In the genomic region with DNA sequence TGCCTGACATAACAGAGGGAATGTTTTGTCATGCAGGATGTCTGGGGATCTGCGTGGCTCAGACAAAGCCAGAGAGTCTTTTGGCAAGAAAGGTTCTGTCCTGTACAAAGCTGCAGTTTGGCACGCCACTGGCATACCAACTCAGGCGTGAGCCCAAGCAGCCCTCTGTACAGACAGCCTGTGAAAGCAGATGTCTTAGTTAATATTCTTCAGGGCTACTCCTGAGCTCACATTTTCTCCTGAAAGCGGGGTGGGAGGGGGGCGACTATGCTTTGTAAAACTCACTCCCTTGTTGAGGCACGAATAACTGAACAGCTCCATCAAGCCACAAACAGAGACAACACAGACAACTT, we compare ENCODE assay signal across 10 mouse cellular contexts. TPM values are rescaled to one million over a fixed set of nuclear protein-coding genes. Genes with fewer than 3 reads are reported as not detected.
DNase-seq lines count a peak whose midpoint lies in the region; ATAC-seq lines count a peak whose summit lies in the region.
"Had no signal": no experiment of that assay in that cellular context is flagged by ENCODE, and none has a peak within 500 bp of the region (broad histone marks: within the 10 kb centered on the region; RNA-seq: fewer than 3 reads in every experiment).

No protein-coding gene starts in this region.

- H3K4me3 ChIP-seq in hindbrain, embryonic 11.5 days (ENCODE audit: low read depth, low read length), result no peak overlapping the region
- no peak overlapping the region for H3K4me3 ChIP-seq in hindbrain, embryonic 10.5 days
- no peak overlapping the region for H3K4me3 ChIP-seq in hindbrain, embryonic 15.5 days
- H3K4me3 ChIP-seq in neural tube, embryonic 13.5 days, result no peak overlapping the region

- no peaks in the 10 kb centered on the region for H3K36me3 ChIP-seq in hindbrain, embryonic 11.5 days (ENCODE audit: control insufficient read depth, insufficient read depth, low read length)
- no peaks in the 10 kb centered on the region for H3K36me3 ChIP-seq in hindbrain, embryonic 10.5 days
- no peaks in the 10 kb centered on the region for H3K36me3 ChIP-seq in hindbrain, embryonic 15.5 days
- no peaks in the 10 kb centered on the region for H3K36me3 ChIP-seq in neural tube, embryonic 13.5 days

- 0 out of 2 replicates have a peak, but pooled peaks cover 2% of the 10 kb centered on the region for H3K4me1 ChIP-seq in hindbrain, embryonic 11.5 days (replicated peaks; ENCODE audit: control insufficient read depth, insufficient read depth, low read length)
- H3K4me1 ChIP-seq in hindbrain, embryonic 10.5 days (replicated peaks), result 0 out of 2 replicates have a peak, but pooled peaks cover 7% of the 10 kb centered on the region
- peaks cover 21% of the 10 kb centered on the region for H3K4me1 ChIP-seq in hindbrain, embryonic 15.5 days (replicated peaks)
- H3K4me1 ChIP-seq in neural tube, embryonic 13.5 days (replicated peaks), result peaks cover 23% of the 10 kb centered on the region

- H3K9ac ChIP-seq in hindbrain, embryonic 11.5 days (ENCODE audit: low read depth, low read length), result no peak overlapping the region
- H3K9ac ChIP-seq in hindbrain, embryonic 15.5 days, result no peak overlapping the region
- H3K9ac ChIP-seq in neural tube, embryonic 13.5 days, result no peak overlapping the region

- H3K27ac ChIP-seq in hindbrain, embryonic 11.5 days (ENCODE audit: low read depth, low read length), result peak overlapping the region; percentile 20; the same call in 1 of the 2 replicates
- no peak overlapping the region for H3K27ac ChIP-seq in hindbrain, embryonic 10.5 days
- peak overlapping the region; percentile 65 for H3K27ac ChIP-seq in hindbrain, embryonic 15.5 days (replicated peaks)
- peak overlapping the region; percentile 86 for H3K27ac ChIP-seq in neural tube, embryonic 13.5 days (replicated peaks)

- no peaks in the 10 kb centered on the region for H3K27me3 ChIP-seq in hindbrain, embryonic 11.5 days (ENCODE audit: control insufficient read depth, insufficient read depth, low read length)
- H3K27me3 ChIP-seq in hindbrain, embryonic 10.5 days (ENCODE audit: insufficient read depth, poor library complexity, severe bottlenecking), result no peaks in the 10 kb centered on the region
- no peaks in the 10 kb centered on the region for H3K27me3 ChIP-seq in hindbrain, embryonic 15.5 days
- no peaks in the 10 kb centered on the region for H3K27me3 ChIP-seq in neural tube, embryonic 13.5 days

- no peak overlapping the region for H3K4me2 ChIP-seq in hindbrain, embryonic 11.5 days (replicated peaks; ENCODE audit: low read depth, low read length)
- peak overlapping the region; percentile 27 for H3K4me2 ChIP-seq in hindbrain, embryonic 15.5 days
- H3K4me2 ChIP-seq in neural tube, embryonic 13.5 days, result peak overlapping the region; percentile 25
- H3K4me2 ChIP-seq: liver, embryonic 11.5 days had no signal

- ATAC-seq in hindbrain, embryonic 11.5 days (ENCODE audit: low FRiP score), result peak; percentile 82
- ATAC-seq in hindbrain, embryonic 15.5 days (ENCODE audit: low FRiP score, low read depth), result peak; percentile 94
- ATAC-seq in neural tube, embryonic 13.5 days (ENCODE audit: low read depth), result peak; percentile 96
- no peak for ATAC-seq in activated CD4-positive, CD25-positive, alpha-beta regulatory T cell, adult 4 months

- no peaks in the 10 kb centered on the region for H3K9me3 ChIP-seq in hindbrain, embryonic 11.5 days (ENCODE audit: control insufficient read depth, low read length)
- H3K9me3 ChIP-seq in hindbrain, embryonic 10.5 days, result no peaks in the 10 kb centered on the region
- H3K9me3 ChIP-seq in hindbrain, embryonic 15.5 days, result no peaks in the 10 kb centered on the region
- no peaks in the 10 kb centered on the region; the same call in 1 of the 2 replicates for H3K9me3 ChIP-seq in neural tube, embryonic 13.5 days

- peak; percentile 24 for DNase-seq in hindbrain, embryonic 11.5 days (ENCODE audit: low spot score)
- DNase-seq in hindbrain, embryonic 10.5 days (ENCODE audit: low spot score), result no peak
- peak; percentile 68 for DNase-seq in brain, embryonic 18.5 days (ENCODE audit: low read depth, low spot score)
- DNase-seq in yolk sac, embryonic 10.5 days (ENCODE audit: low spot score), result no peak
- no peak for DNase-seq in lung, postnatal 36 days
- DNase-seq: heart, adult 18-20 months had no signal

- WGBS in hindbrain, embryonic 11.5 days, result 69% methylated on average over 6 of the region's 6 CpGs
- 76% methylated on average over 6 of the region's 6 CpGs for WGBS in hindbrain, embryonic 10.5 days
- 27% methylated on average over 6 of the region's 6 CpGs for WGBS in hindbrain, embryonic 15.5 days
- 38% methylated on average over 6 of the region's 6 CpGs for WGBS in neural tube, embryonic 13.5 days

RNA-seq across cellular contexts. Expression of a gene that starts 56.3 kb away (rescaled TPM):
- polyA plus RNA-seq in hindbrain, embryonic 11.5 days (2014; fragmentation: Nextera tagmentation; extraction: Ambion mirVana), result 48.3 and 50.7 TPM in 2 replicates
- 30.9 and 35.8 TPM in 2 replicates for polyA plus RNA-seq in hindbrain, embryonic 10.5 days (2016; fragmentation: Nextera tagmentation; extraction: Ambion mirVana)
- polyA plus RNA-seq in hindbrain, embryonic 15.5 days (2015; fragmentation: Nextera tagmentation; extraction: Ambion mirVana), result 30.5 and 30.8 TPM in 2 replicates
- polyA plus RNA-seq in neural tube, embryonic 13.5 days (2015; fragmentation: Nextera tagmentation; extraction: Ambion mirVana), result 31.6 and 35.8 TPM in 2 replicates
- polyA plus RNA-seq in activated CD4-positive, CD25-positive, alpha-beta regulatory T cell, adult 4 months (2017; shearing (Covaris generic)), result 10 to 100 TPM; 15.5 to 16.5 TPM

RNA-seq across cellular contexts. Expression of a gene that starts 56.3 kb away (rescaled TPM):
- 30.1 and 37.6 TPM in 2 replicates for polyA plus RNA-seq in hindbrain, embryonic 11.5 days (2014; fragmentation: Nextera tagmentation; extraction: Ambion mirVana)
- polyA plus RNA-seq in hindbrain, embryonic 10.5 days (2016; fragmentation: Nextera tagmentation; extraction: Ambion mirVana), result 26.9 and 34.0 TPM in 2 replicates
- 22.3 and 22.9 TPM in 2 replicates for polyA plus RNA-seq in hindbrain, embryonic 15.5 days (2015; fragmentation: Nextera tagmentation; extraction: Ambion mirVana)
- 28.1 and 33.4 TPM in 2 replicates for polyA plus RNA-seq in neural tube, embryonic 13.5 days (2015; fragmentation: Nextera tagmentation; extraction: Ambion mirVana)
- 10 to 100 TPM; 24.9 to 27.0 TPM for polyA plus RNA-seq in activated CD4-positive, CD25-positive, alpha-beta regulatory T cell, adult 4 months (2017; shearing (Covaris generic))

Comparison
In these comparisons a context has a peak if more than half of its experiments do, and no peak if none do; other contexts are left out.
1. DNase-seq: peak in hindbrain, embryonic 11.5 days (single experiment) and brain, embryonic 18.5 days (single experiment); none in hindbrain, embryonic 10.5 days (single experiment), yolk sac, embryonic 10.5 days (single experiment) and lung, postnatal 36 days (single experiment).